Mouse (Mus musculus): ENCODE measurements at regions not wholly inside any gene's neighbourhood (a gene's known extent, or its start where the extent isn't known, plus 50 kb on each side); places are given as distances from the start of the nearest gene placed in this dataset.

- dilution Hi-C loops (cut with MboI; ENCODE audit: extremely low pct_ligation_motif_present, extremely low pct_unique_long_range_greater_than_20kb, low sequenced_read_pairs) = no loop called here
Measured at GRCm38 (mm10) chr1:69291329-69291728, 183.5 kb upstream of the Erbb4 start.

GRCm38 (mm10) chr1:69286374-69286773 is 178.5 kb upstream of the Erbb4 start:
- Histone ChIP-seq H3K4me3 (replicated peaks in 1 of 3; ENCODE audit: low read depth in 2 of 3, low read length in 2 of 3, poor library complexity in 1 of 3) (no peak overlapping the region), H3K9me3 (replicated peaks; ENCODE audit: low read length) (no peaks in the 10 kb centered on the region), H3K79me2 (replicated peaks; ENCODE audit: control insufficient read depth, extremely low read depth, insufficient read depth, poor library complexity, severe bottlenecking) (no peaks in the 10 kb centered on the region), H3K4me2 (ENCODE audit: insufficient read depth, low read depth, poor library complexity, severe bottlenecking) (no peak overlapping the region), H3K9ac (ENCODE audit: insufficient read depth, low read depth) (no peak overlapping the region), H3K27ac (ENCODE audit: insufficient read depth, low read depth) (no peak overlapping the region), H3K36me3 (replicated peaks in 1 of 2; ENCODE audit: control insufficient read depth in 1 of 2, insufficient read depth in 1 of 2, low read length in 1 of 2) (no peaks in the 10 kb centered on the region), H3K27me3 (replicated peaks) (no peaks in the 10 kb centered on the region), H3K4me1 (ENCODE audit: control insufficient read depth in 1 of 2, insufficient read depth in 2 of 2) (peaks cover 0 to 3% of the 10 kb centered on the region in 2 experiments; a peak in 2 of 4 replicates)
- dilution Hi-C loops (cut with MboI; ENCODE audit: extremely low pct_ligation_motif_present, extremely low pct_unique_long_range_greater_than_20kb, low sequenced_read_pairs) = no loop called here
- DNase-seq (ENCODE audit: extremely low read depth) = no peak
- TF ChIP-seq CTCF (conservative IDR thresholded peaks at IDR 0.05 in 1 of 2, IDR thresholded peaks at IDR 0.05 in 1 of 2; ENCODE audit: low read depth in 2 of 2, low read length in 2 of 2) = no peak
- no peak for TF ChIP-seq CHD2 (IDR thresholded peaks at IDR 0.05; ENCODE audit: low read length)
- TF ChIP-seq ZKSCAN1 (IDR thresholded peaks at IDR 0.05; ENCODE audit: borderline replicate concordance, low read depth, low read length) = no peak
- TF ChIP-seq HCFC1 (IDR thresholded peaks at IDR 0.05; ENCODE audit: low read depth, low read length) = no peak
- TF ChIP-seq JUND (conservative IDR thresholded peaks at IDR 0.05; ENCODE audit: low read depth, low read length) = no peak
- TF ChIP-seq SIN3A (IDR thresholded peaks at IDR 0.05; ENCODE audit: low read length) = no peak
- TF ChIP-seq CHD1 (IDR thresholded peaks at IDR 0.05; ENCODE audit: low read depth, low read length) = no peak
- TF ChIP-seq MAZ (IDR thresholded peaks at IDR 0.05; ENCODE audit: low read depth, low read length) = no peak
- no peak for TF ChIP-seq ZC3H11A (IDR thresholded peaks at IDR 0.05; ENCODE audit: low read depth, low read length)
- no peak for TF ChIP-seq RCOR1 (conservative IDR thresholded peaks at IDR 0.05; ENCODE audit: low read depth, low read length)
- TF ChIP-seq JUN (IDR thresholded peaks at IDR 0.05; ENCODE audit: insufficient read depth, low read depth, low read length) = no peak
- no peak for TF ChIP-seq ZNF384 (IDR thresholded peaks at IDR 0.05; ENCODE audit: low read depth, low read length)
- no peak for TF ChIP-seq EP300 (IDR thresholded peaks at IDR 0.05; ENCODE audit: low read length)
- TF ChIP-seq BHLHE40 (IDR thresholded peaks at IDR 0.05; ENCODE audit: low read depth, low read length) = no peak
- TF ChIP-seq RAD21 (IDR thresholded peaks at IDR 0.05; ENCODE audit: low read depth, low read length) = no peak
- no peak for TF ChIP-seq NELFE (IDR thresholded peaks at IDR 0.05; ENCODE audit: low read depth, low read length)
- TF ChIP-seq E2F4 (IDR thresholded peaks at IDR 0.05; ENCODE audit: insufficient replicate concordance, low read depth, low read length) = no peak
- TF ChIP-seq MXI1 (IDR thresholded peaks at IDR 0.05; ENCODE audit: low read depth, low read length) = no peak
- no peak for TF ChIP-seq MAX (IDR thresholded peaks at IDR 0.05; ENCODE audit: low read length)
- in situ Hi-C loops (cut with MboI; ENCODE audit: low pct_ligation_motif_present, low pct_unique_long_range_greater_than_20kb, low sequenced_read_pairs) = no loop called here

More at GRCm38 (mm10) chr1:69291329-69291728, 183.5 kb upstream of the Erbb4 start:
- H3K4me1 ChIP-seq (ENCODE audit: control insufficient read depth in 1 of 2, insufficient read depth in 2 of 2) = peaks cover 0 to 6% of the 10 kb centered on the region in 2 experiments; a peak in 2 of 4 replicates
- H3K4me3 ChIP-seq (replicated peaks in 1 of 3; ENCODE audit: low read depth in 2 of 3, low read length in 2 of 3, poor library complexity in 1 of 3) = no peak overlapping the region
- peak overlapping the region; percentile 8; the same call in 1 of the 2 replicates for H3K4me2 ChIP-seq (ENCODE audit: insufficient read depth, low read depth, poor library complexity, severe bottlenecking)
- H3K27me3 ChIP-seq (replicated peaks) = no peaks in the 10 kb centered on the region
- H3K79me2 ChIP-seq (replicated peaks; ENCODE audit: control insufficient read depth, extremely low read depth, insufficient read depth, poor library complexity, severe bottlenecking) = no peaks in the 10 kb centered on the region
- no peak overlapping the region for H3K9ac ChIP-seq (ENCODE audit: insufficient read depth, low read depth)
- DNase-seq (ENCODE audit: extremely low read depth) = peak; percentile 53
- no peak for TF ChIP-seq SIN3A (IDR thresholded peaks at IDR 0.05; ENCODE audit: low read length)
- TF ChIP-seq BHLHE40 (IDR thresholded peaks at IDR 0.05; ENCODE audit: low read depth, low read length) = peak; percentile 28; the same call in 1 of the 2 replicates
- H3K27ac ChIP-seq (ENCODE audit: insufficient read depth, low read depth) = no peak overlapping the region
- H3K36me3 ChIP-seq (replicated peaks in 1 of 2; ENCODE audit: control insufficient read depth in 1 of 2, insufficient read depth in 1 of 2, low read length in 1 of 2) = no peaks in the 10 kb centered on the region
- in situ Hi-C loops (cut with MboI; ENCODE audit: low pct_ligation_motif_present, low pct_unique_long_range_greater_than_20kb, low sequenced_read_pairs) = no loop called here
- no peaks in the 10 kb centered on the region for H3K9me3 ChIP-seq (replicated peaks; ENCODE audit: low read length)
